In the genomic region with DNA sequence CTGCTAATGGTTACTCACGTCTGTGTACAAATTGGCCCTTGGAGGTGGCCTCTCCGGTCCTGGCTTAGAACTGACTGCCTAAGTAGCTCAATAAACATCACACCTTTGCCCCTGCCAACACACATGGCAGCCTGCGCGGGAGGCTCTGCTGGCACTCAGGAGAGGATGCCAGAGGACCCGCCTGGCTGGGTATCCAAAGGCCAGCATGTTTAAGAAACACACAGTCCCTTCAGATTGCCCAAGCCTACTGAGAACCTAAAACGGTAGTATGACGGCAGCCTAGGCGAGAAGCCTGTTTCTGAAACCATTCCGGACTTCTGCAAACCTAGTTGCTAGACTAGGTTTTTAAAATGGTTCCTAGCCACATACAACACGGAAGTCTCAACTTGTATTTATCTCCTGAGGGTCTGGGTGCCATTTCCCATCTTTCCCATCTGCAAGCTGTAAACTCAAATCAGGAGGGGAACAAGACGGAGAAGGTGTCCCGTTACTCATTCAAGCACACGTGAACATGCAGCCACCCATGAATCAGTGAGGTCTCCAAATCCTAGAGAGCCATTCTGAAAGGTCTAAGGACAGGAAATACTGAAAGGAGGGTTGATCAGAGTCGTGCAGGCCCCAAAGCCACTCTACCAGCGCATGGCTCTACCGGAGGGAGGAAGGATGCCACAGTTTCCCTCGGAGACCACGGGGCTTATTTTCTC, we compare ENCODE assay signal across 9 mouse cellular contexts. TPM values are rescaled to one million over a fixed set of nuclear protein-coding genes. Genes with fewer than 3 reads are reported as not detected.
A peak's percentile ranks its signal among the peaks of the same experiment; 100 is the strongest.
DNase-seq lines count a peak whose midpoint lies in the region; ATAC-seq lines count a peak whose summit lies in the region.
"Had no signal": no experiment of that assay in that cellular context is flagged by ENCODE, and none has a peak within 500 bp of the region (broad histone marks: within the 10 kb centered on the region; RNA-seq: fewer than 3 reads in every experiment).

No protein-coding gene starts in this region.

- peak overlapping the region; percentile 10 for H3K4me3 ChIP-seq in erythroblast, embryonic 14.5 days (replicated peaks)
- H3K4me3 ChIP-seq in macrophage (ENCODE audit: inconsistent target): peak overlapping the region; percentile 90
- H3K4me3 ChIP-seq: embryonic facial prominence, embryonic 15.5 days had no signal

- peak overlapping the region; percentile 90 for H3K27ac ChIP-seq in macrophage

- H3K79me2 ChIP-seq in macrophage (ENCODE audit: inconsistent target): peaks cover 48% of the 10 kb centered on the region

- peaks cover 4% of the 10 kb centered on the region for H3K4me1 ChIP-seq in erythroblast, embryonic 14.5 days (ENCODE audit: control insufficient read depth)

- H3K36me3 ChIP-seq in erythroblast, embryonic 14.5 days (ENCODE audit: control insufficient read depth): no peaks in the 10 kb centered on the region
- peaks cover 24% of the 10 kb centered on the region; the same call in 1 of the 2 replicates for H3K36me3 ChIP-seq in macrophage (ENCODE audit: inconsistent target)
- H3K36me3 ChIP-seq: embryonic facial prominence, embryonic 15.5 days had no signal

- no peaks in the 10 kb centered on the region; the same call in 1 of the 2 replicates for H3K27me3 ChIP-seq in erythroblast, embryonic 14.5 days (ENCODE audit: control insufficient read depth)
- H3K27me3 ChIP-seq: embryonic facial prominence, embryonic 15.5 days had no signal

- peak; percentile 86 for DNase-seq in A20 (ENCODE audit: low read depth, low spot score)
- DNase-seq in cerebellum, postnatal 14 days: peak; percentile 72 to 78
- DNase-seq in c-Kit-positive CD71-positive TER-119-positive erythroid progenitor cells, embryonic 14.5 days (ENCODE audit: low spot score): no peak
- DNase-seq in layer of hippocampus, adult 9-10 months (ENCODE audit: low spot score): no peak
- no peak for DNase-seq in right cerebral cortex, adult 18-20 months

- WGBS in macrophage (ENCODE audit: missing documents): 1% methylated on average over 18 of the region's 18 CpGs

- ATAC-seq in erythroblast, adult 5-6 weeks (replicated peaks; ENCODE audit: low FRiP score, poor library complexity, severe bottlenecking): no peak

- H3K9me3 ChIP-seq in erythroblast, embryonic 14.5 days (ENCODE audit: control insufficient read depth, low read length): no peaks in the 10 kb centered on the region
- H3K9me3 ChIP-seq: embryonic facial prominence, embryonic 15.5 days had no signal

RNA-seq across cellular contexts. Expression of a gene that starts 45.8 kb away (rescaled TPM):
- 0.05 TPM in 1 of 2 replicates, not detected in the other for polyA plus RNA-seq in erythroblast, embryonic 14.5 days (2012)
- 18.8 and 30.7 TPM in 2 replicates for total RNA-seq in erythroblast, adult 5-6 weeks (2015; ENCODE audit: low replicate concordance)
- 11.7 and 15.2 TPM in 2 replicates for total RNA-seq in erythroblast, adult 5-6 weeks (2017; ENCODE audit: low replicate concordance)
- 10 to 100 TPM in 25 of 26 experiments, 1 to 10 TPM in 1; 8.9 to 37.5 (median 19.6) TPM for total RNA-seq in macrophage (2018; cell fraction: chromatin; rRNA removed)
- total RNA-seq in macrophage (2018; cell fraction: cytosol; rRNA removed): 10 to 100 TPM; 20.0 to 56.2 (median 35.3) TPM
- total RNA-seq in macrophage (2018; cell fraction: nucleus; rRNA removed): 10 to 100 TPM; 14.7 to 47.2 (median 30.6) TPM
- 28.9 to 47.9 TPM (median 35.4 TPM) in 3 replicates for polyA plus RNA-seq in macrophage (2018)

RNA-seq across cellular contexts. Expression of a gene that starts 46.3 kb away (rescaled TPM):
- 2.4 and 2.8 TPM in 2 replicates for polyA plus RNA-seq in erythroblast, embryonic 14.5 days (2012)
- total RNA-seq in erythroblast, adult 5-6 weeks (2015; ENCODE audit: low replicate concordance): 10.8 and 13.6 TPM in 2 replicates
- 10.9 and 12.4 TPM in 2 replicates for total RNA-seq in erythroblast, adult 5-6 weeks (2017; ENCODE audit: low replicate concordance)
- 10 to 100 TPM in 25 of 26 experiments, 1 to 10 TPM in 1; 9.1 to 48.4 (median 30.4) TPM for total RNA-seq in macrophage (2018; cell fraction: chromatin; rRNA removed)
- 10 to 100 TPM; 14.9 to 26.3 (median 22.8) TPM for total RNA-seq in macrophage (2018; cell fraction: cytosol; rRNA removed)
- 10 to 100 TPM in 25 of 26 experiments, 1 to 10 TPM in 1; 9.1 to 45.7 (median 23.0) TPM for total RNA-seq in macrophage (2018; cell fraction: nucleus; rRNA removed)
- polyA plus RNA-seq in macrophage (2018): 15.6 to 17.9 TPM (median 17.7 TPM) in 3 replicates

Comparison
In these comparisons a context has a peak if more than half of its experiments do, and no peak if none do; other contexts are left out.
1. DNase-seq: peak in A20 (single experiment) and cerebellum, postnatal 14 days (2 of 2); none in c-Kit-positive CD71-positive TER-119-positive erythroid progenitor cells, embryonic 14.5 days (single experiment), layer of hippocampus, adult 9-10 months (single experiment) and right cerebral cortex, adult 18-20 months (single experiment).
2. RNA of a gene that starts 45.8 kb away (polyA plus RNA-seq): 28.9 to 47.9 TPM in macrophage; 0.05 TPM in erythroblast, embryonic 14.5 days; every median in the first group is over 10 times any median in the second.